Mouse (Mus musculus): ENCODE results near the gene Uspl1. TPM values are rescaled to one million over a fixed set of nuclear protein-coding genes. Genes with fewer than 3 reads are reported as not detected.

The Uspl1 gene
- polyA plus RNA-seq, 1 experiment = 12.2 TPM

DNA sequence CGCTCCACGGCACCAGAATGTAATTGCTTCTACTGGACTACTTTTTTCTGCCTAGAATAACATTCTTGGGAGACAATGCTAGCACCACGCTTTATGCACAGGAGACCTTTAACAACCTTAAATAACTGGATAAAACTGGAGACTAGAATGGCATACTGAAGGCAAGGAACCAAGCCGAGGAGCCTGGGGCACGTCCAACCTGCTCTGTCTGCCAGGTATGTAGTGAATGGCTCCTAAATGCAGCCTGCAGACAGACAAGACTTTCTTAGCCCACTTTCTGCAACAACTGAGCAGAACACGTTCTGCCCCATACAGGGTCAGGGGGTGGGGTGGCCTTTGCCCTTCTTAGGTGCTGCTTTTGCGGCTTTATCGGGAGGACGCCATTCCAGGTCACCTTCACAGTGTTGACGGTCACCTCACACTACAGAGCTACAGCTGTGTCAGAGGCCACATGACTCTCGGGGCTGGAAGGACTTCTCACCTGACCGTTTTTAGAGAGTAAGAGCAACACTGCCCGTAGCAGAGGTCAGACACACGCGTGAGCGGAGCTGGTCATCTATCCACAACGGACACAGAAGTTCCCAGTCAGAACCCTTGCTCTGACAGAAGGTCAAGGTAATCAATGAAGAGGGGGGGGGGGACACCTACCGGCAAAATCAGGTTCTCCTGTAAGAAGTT is 27.1 kb upstream of the Uspl1 start:
- Histone ChIP-seq H3K27ac (replicated peaks; ENCODE audit: low read depth, low read length) (no peak overlapping the region), H3K4me3 (ENCODE audit: insufficient read depth, low read depth, low read length) (peak overlapping the region; percentile 24; the same call in 1 of the 2 replicates), H3K4me1 (ENCODE audit: control insufficient read depth, insufficient read depth, insufficient read length, low read length) (no peaks in the 10 kb centered on the region)

DNA sequence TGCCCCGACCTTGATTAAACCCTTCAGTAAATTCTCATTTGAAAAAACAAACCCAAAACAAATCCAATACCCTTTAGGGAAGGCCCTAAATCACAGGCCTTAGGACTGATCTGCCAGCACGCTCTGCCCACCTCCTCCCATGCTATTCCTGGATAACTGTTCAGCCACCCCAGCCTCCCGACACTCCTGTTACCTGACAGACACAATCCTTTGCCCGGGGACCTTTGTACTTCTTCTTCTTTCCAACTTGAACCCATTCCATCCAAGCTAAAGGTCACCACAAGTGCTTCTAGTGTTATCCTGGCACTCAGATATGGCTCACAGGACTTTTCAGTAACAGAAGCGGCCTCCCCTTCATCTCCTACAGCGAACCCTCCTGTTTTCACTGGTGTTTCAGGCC is 25.1 kb upstream of the Uspl1 start:
- H3K4me3 ChIP-seq (ENCODE audit: insufficient read depth, low read depth, low read length) = no peak overlapping the region
- no peaks in the 10 kb centered on the region for H3K4me1 ChIP-seq (ENCODE audit: control insufficient read depth, insufficient read depth, insufficient read length, low read length)
- H3K27ac ChIP-seq (replicated peaks; ENCODE audit: low read depth, low read length) = no peak overlapping the region

GRCm38 (mm10) chr5:149160469-149160868 is 23.7 kb upstream of the Uspl1 start:
- no peak overlapping the region for H3K4me3 ChIP-seq (ENCODE audit: insufficient read depth, low read depth, low read length)
- no peak overlapping the region for H3K27ac ChIP-seq (replicated peaks; ENCODE audit: low read depth, low read length)
- H3K4me1 ChIP-seq (ENCODE audit: control insufficient read depth, insufficient read depth, insufficient read length, low read length) = no peaks in the 10 kb centered on the region

DNA sequence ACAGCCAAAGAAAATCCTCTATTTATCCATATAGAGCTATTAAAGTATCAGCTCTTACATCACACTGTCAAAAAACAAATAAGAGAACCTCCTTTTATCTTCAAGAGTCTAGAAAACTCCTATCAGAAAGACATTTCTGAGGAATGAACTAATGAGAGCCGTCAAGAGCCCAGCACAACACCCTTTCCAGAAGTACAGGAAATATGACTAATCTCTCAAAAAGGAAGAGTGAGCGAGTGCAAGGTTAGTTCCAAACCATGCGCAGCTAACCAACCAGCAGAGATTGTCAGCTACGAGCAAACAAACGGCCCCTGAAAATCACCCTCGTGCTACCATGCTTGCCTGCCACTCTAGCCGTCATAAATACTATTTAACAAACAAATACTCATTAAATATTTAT is 21.3 kb upstream of the Uspl1 start:
- no peak overlapping the region for H3K27ac ChIP-seq (replicated peaks; ENCODE audit: low read depth, low read length)
- no peak overlapping the region for H3K4me3 ChIP-seq (ENCODE audit: insufficient read depth, low read depth, low read length)
- H3K4me1 ChIP-seq (ENCODE audit: control insufficient read depth, insufficient read depth, insufficient read length, low read length) = no peaks in the 10 kb centered on the region

DNA sequence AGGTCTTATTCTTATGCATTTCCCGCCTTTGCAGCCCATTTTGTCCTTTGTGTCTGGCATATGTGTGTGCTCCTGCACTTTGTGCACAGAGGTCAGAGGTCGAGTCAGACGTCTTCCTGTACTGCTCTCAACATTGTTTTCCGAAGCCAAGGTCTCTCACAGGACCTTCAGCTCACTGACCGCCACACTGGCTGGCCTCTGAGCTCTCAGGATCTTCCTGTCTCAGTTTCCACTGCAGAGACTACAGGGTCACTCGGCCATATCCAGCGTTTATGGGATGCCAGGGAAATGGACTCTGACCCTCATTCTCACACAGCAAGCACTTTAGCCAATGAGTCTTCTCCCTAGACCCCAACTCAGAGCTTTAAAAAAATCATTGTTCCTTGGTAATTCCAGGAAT is 19.3 kb upstream of the Uspl1 start:
- Histone ChIP-seq H3K4me3 (ENCODE audit: insufficient read depth, low read depth, low read length) (no peak overlapping the region), H3K4me1 (ENCODE audit: control insufficient read depth, insufficient read depth, insufficient read length, low read length) (no peaks in the 10 kb centered on the region), H3K27ac (replicated peaks; ENCODE audit: low read depth, low read length) (no peak overlapping the region)

DNA sequence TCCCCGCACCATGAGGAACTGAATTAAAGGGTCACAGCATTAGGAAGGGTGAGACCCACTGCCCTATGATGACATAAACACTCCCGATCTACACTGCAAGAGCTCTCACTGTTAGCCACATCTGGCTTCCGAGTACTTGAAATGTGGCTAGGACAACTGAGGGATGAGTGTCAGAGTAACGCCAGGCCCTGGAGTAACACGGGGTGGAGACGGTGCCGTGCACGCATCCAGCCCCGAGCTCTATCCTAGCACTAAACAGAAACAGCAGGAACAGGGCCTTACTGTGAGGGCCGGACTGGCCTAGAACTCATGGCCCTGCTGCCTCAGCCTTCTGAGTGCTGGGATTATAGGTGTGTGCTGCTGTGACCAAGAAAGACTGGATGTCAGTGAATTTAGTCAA is 18.1 kb upstream of the Uspl1 start:
- H3K4me1 ChIP-seq (ENCODE audit: control insufficient read depth, insufficient read depth, insufficient read length, low read length) = no peaks in the 10 kb centered on the region
- no peak overlapping the region for H3K4me3 ChIP-seq (ENCODE audit: insufficient read depth, low read depth, low read length)
- H3K27ac ChIP-seq (replicated peaks; ENCODE audit: low read depth, low read length) = no peak overlapping the region

DNA sequence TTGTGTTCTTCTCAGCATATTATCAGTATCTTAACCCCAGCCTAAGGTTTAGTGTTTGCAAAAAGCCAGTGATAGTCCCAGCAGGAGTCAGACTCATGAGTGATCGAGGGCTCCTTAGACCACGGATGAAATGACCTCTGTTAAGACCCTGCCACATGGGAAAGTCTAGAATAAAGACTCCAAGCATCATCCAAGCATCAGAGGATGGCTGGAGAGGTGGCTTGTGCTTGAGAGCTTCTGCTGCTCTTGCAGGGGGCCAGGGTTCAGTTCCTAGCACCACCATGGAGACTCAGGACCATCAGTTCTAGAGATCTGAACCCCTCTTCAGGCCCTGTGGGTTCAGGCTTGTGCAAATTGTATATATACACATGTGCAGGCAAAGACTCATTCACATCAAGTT is 16.1 kb upstream of the Uspl1 start:
- Histone ChIP-seq H3K4me3 (ENCODE audit: insufficient read depth, low read depth, low read length) (no peak overlapping the region), H3K27ac (replicated peaks; ENCODE audit: low read depth, low read length) (no peak overlapping the region), H3K4me1 (ENCODE audit: control insufficient read depth, insufficient read depth, insufficient read length, low read length) (no peaks in the 10 kb centered on the region)

GRCm38 (mm10) chr5:149168816-149169215 is 15.3 kb upstream of the Uspl1 start:
- Histone ChIP-seq H3K4me1 (ENCODE audit: control insufficient read depth, insufficient read depth, insufficient read length, low read length) (no peaks in the 10 kb centered on the region), H3K4me3 (ENCODE audit: insufficient read depth, low read depth, low read length) (no peak overlapping the region), H3K27ac (replicated peaks; ENCODE audit: low read depth, low read length) (no peak overlapping the region)

DNA sequence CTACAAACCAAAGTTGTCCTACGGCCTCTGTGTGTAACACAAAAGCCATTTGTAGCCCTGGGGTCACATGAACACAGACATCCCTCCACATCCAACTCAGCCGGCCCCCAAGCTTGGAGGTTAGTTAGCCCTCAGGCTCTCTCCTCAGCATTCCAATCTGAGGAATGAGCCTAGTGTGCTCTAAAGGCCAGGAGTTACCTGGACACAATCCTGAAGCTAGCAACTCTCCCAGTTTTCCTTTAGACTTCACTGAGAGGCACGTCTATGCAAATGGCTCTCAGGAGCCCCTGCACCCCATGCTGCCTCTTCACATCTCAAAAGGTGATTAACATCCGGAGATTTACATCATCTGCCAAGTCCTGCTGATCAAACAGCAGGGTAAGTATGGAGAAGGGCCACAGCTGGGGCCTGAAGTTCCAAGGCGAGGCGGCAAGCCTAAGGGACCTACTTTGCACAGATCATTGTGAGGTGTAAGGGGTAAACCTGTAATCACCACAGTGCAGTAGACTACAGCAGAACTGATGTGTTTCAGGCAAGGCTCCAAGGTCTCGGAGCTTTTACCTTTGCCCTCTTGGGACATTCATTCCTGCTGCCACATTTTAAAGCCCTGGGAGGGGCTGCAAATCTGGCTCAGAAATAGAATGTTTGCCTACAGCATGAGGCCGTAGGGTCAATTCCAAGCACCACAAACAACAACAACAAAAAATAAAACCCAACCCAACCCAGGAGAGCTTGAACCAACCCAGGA is 13.1 kb upstream of the Uspl1 start:
- H3K4me1 ChIP-seq (ENCODE audit: control insufficient read depth, insufficient read depth, insufficient read length, low read length) = no peaks in the 10 kb centered on the region
- H3K4me3 ChIP-seq (ENCODE audit: insufficient read depth, low read depth, low read length) = no peak overlapping the region
- H3K27ac ChIP-seq (replicated peaks; ENCODE audit: low read depth, low read length) = no peak overlapping the region

DNA sequence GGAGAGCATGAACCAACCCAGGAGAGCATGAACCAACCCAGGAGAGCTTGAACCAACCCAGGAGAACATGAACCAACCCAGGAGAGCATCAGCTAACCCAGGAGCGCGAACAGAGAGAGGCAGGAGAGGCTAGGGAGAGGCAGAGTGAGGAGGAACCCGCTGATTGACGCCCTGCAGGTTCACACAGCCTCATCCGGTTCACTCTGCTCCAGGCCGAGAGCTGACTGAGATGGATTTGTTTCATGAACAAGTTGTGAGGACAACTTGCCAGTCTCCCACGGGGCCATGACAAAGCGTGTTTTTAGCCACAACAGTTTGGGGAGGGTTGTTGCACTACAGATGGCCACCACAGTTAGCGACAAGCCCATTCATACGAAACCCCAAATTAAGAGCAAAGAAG is 11.9 kb upstream of the Uspl1 start:
- Histone ChIP-seq H3K4me3 (ENCODE audit: insufficient read depth, low read depth, low read length) (no peak overlapping the region), H3K27ac (replicated peaks; ENCODE audit: low read depth, low read length) (no peak overlapping the region), H3K4me1 (ENCODE audit: control insufficient read depth, insufficient read depth, insufficient read length, low read length) (no peaks in the 10 kb centered on the region)

DNA sequence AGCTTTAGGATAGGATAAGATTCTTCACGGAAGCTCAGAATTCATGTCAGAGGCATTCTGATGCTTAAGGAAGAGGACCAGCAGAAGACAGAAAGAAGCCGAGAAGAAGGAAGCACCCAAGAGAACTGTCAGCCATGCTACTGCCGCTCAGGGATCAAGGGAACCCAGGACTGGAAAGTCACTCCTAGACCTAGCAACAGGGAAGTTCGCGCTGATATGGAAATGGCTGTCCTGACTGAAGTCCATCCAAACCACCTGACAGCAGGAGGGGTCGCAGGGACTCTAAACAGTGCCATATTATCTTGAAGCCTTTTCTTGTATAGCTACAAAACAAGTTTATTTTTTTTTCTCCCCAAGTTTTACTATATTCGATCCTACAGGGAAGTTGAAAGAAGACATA is 9.6 kb upstream of the Uspl1 start:
- no peak overlapping the region for H3K4me3 ChIP-seq (ENCODE audit: insufficient read depth, low read depth, low read length)
- H3K4me1 ChIP-seq (ENCODE audit: control insufficient read depth, insufficient read depth, insufficient read length, low read length) = no peaks in the 10 kb centered on the region
- no peak overlapping the region for H3K27ac ChIP-seq (replicated peaks; ENCODE audit: low read depth, low read length)

DNA sequence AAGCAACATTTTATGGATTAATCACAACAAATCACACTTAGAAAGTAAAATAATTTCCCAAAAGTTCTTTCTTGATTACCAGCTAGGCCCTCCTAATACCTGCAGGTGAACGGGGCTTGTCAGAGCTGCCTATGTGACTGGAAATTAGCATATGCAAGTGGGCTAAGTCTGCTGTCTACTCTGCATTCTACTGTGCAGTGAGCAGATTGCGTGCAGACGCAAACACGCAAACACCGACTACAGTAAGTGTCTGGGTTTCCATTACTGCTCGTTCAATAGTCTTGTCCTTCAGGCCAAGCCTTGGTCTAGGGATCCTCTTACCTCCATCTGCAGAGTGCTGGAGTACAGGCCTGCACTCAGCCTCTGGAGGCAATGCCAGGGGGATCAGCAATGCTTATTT is 8.4 kb upstream of the Uspl1 start:
- Histone ChIP-seq H3K4me1 (ENCODE audit: control insufficient read depth, insufficient read depth, insufficient read length, low read length) (no peaks in the 10 kb centered on the region), H3K27ac (replicated peaks; ENCODE audit: low read depth, low read length) (no peak overlapping the region), H3K4me3 (ENCODE audit: insufficient read depth, low read depth, low read length) (no peak overlapping the region)

- Histone ChIP-seq H3K4me3 (ENCODE audit: insufficient read depth, low read depth, low read length) (no peak overlapping the region), H3K4me1 (ENCODE audit: control insufficient read depth, insufficient read depth, insufficient read length, low read length) (no peaks in the 10 kb centered on the region), H3K27ac (replicated peaks; ENCODE audit: low read depth, low read length) (no peak overlapping the region)
Observed at GRCm38 (mm10) chr5:149178095-149178494, 6.1 kb upstream of the Uspl1 start.

- Histone ChIP-seq H3K4me1 (ENCODE audit: control insufficient read depth, insufficient read depth, insufficient read length, low read length) (no peaks in the 10 kb centered on the region), H3K4me3 (ENCODE audit: insufficient read depth, low read depth, low read length) (no peak overlapping the region), H3K27ac (replicated peaks; ENCODE audit: low read depth, low read length) (no peak overlapping the region)
Observed at GRCm38 (mm10) chr5:149179826-149180225, 4.3 kb upstream of the Uspl1 start.

DNA sequence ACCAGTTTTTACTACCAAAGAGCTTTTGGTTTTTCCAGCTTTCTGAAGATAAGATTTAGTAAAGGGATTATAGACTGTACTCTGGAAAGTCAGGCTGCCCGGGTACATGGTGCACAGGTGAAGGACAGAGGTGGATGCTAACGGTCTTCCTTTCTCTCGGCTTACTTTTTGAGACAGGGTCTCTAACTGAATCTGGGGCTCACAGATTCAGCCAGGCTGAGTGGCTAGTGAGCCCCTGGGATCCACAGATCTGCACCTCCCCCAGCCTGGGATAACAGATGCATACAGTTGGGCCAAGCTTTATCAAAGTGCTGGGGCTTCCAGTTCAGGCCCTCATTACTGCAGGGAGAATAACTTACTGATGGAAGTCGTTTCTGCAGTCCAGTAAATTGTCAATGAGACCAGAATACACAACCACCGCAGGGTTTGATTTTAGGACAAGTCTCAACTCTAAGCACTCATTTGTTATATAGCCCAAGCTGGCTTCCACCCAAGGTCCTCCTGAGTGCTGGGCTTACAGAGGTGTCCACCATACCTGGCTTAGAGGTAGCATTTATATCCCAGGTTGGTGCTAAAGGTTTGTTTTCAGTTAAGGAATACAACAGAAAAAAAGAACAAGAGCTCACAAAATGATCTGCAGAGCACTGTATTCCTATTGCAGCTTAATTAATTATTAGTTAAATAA is 1.8 kb upstream of the Uspl1 start:
- Histone ChIP-seq H3K4me3 (ENCODE audit: insufficient read depth, low read depth, low read length) (no peak overlapping the region), H3K27ac (replicated peaks; ENCODE audit: low read depth, low read length) (no peak overlapping the region), H3K4me1 (ENCODE audit: control insufficient read depth, insufficient read depth, insufficient read length, low read length) (no peaks in the 10 kb centered on the region)

GRCm38 (mm10) chr5:149183122-149183521 is 1.0 kb upstream of the Uspl1 start:
- Histone ChIP-seq H3K4me3 (ENCODE audit: insufficient read depth, low read depth, low read length) (no peak overlapping the region), H3K4me1 (ENCODE audit: control insufficient read depth, insufficient read depth, insufficient read length, low read length) (no peaks in the 10 kb centered on the region), H3K27ac (replicated peaks; ENCODE audit: low read depth, low read length) (no peak overlapping the region)
